Mouse (Mus musculus): Measurements from ENCODE around the gene Nectin1. TPM values are rescaled to one million over a fixed set of nuclear protein-coding genes. Genes with fewer than 3 reads are reported as not detected.

Nectin1 gene
- polyA plus RNA-seq, 1 experiment from 2014 or later = 3.9 TPM

DNA sequence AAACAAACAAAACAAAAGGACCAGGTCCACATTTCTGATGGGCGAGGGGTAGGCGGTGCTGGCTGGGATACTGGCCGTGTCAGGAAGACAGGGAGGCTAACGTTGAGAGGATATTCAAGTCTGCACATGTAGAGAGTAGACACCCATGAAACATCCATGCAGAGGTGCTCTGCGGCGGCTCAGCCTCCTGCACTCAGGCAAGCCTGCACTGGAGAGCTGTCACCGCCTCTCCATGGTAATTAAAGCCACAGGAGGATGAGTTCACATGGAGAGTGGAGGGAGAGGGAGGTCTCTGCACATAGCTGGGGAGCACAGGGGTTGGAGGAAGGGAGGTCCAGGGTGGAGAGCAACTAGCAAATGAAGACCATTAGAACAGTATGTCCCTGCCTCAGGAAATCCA is 107.4 kb downstream of the Nectin1 start:
- Histone ChIP-seq H3K9me3 (ENCODE audit: control insufficient read depth, low read length) (no peaks in the 10 kb centered on the region), H3K9ac (ENCODE audit: low read length) (no peak overlapping the region), H3K27ac (ENCODE audit: low read length) (no peak overlapping the region), H3K4me1 (replicated peaks; ENCODE audit: control insufficient read depth, insufficient read depth, low read length) (no peaks in the 10 kb centered on the region), H3K4me3 (ENCODE audit: low read length) (no peak overlapping the region), H3K36me3 (ENCODE audit: control insufficient read depth, insufficient read depth, low read length) (no peaks in the 10 kb centered on the region), H3K4me2 (ENCODE audit: low read depth, low read length) (no peak overlapping the region), H3K27me3 (ENCODE audit: control insufficient read depth, insufficient read depth, low read depth, low read length) (no peaks in the 10 kb centered on the region)
- no peak for ATAC-seq (ENCODE audit: low read depth)
- WGBS = 61% methylated on average over 7 of the region's 7 CpGs

DNA sequence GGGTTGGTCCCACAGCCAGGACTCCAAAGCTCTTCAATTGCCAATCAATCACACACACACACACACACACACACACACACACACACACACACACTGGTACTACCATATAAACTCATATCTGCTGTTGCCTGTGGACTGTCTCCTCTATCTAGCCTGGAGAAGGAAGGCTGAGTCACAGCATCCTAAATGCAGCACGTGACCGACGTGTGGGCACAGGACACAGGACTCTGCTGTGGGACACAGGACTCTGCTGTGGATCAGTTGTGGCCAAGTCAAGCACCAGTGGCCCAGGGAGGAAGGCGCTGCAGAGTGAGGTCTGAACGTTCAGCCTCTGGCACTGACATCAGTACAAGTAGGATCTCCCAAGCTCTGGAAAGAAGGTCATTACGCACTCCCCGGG is 112.1 kb downstream of the Nectin1 start:
- Histone ChIP-seq H3K4me2 (ENCODE audit: low read depth, low read length) (no peak overlapping the region), H3K4me3 (ENCODE audit: low read length) (no peak overlapping the region), H3K36me3 (ENCODE audit: control insufficient read depth, insufficient read depth, low read length) (no peaks in the 10 kb centered on the region), H3K27me3 (ENCODE audit: control insufficient read depth, insufficient read depth, low read depth, low read length) (no peaks in the 10 kb centered on the region), H3K4me1 (replicated peaks; ENCODE audit: control insufficient read depth, insufficient read depth, low read length) (no peaks in the 10 kb centered on the region), H3K9me3 (ENCODE audit: control insufficient read depth, low read length) (no peaks in the 10 kb centered on the region), H3K9ac (ENCODE audit: low read length) (no peak overlapping the region), H3K27ac (ENCODE audit: low read length) (no peak overlapping the region)
- WGBS = 80% methylated on average over 7 of the region's 7 CpGs
- ATAC-seq (ENCODE audit: low read depth) = no peak

Data from lung, embryonic 16.5 days (tissue).